Comparison of ENCODE assay signal across 9 mouse cellular contexts in the genomic region with DNA sequence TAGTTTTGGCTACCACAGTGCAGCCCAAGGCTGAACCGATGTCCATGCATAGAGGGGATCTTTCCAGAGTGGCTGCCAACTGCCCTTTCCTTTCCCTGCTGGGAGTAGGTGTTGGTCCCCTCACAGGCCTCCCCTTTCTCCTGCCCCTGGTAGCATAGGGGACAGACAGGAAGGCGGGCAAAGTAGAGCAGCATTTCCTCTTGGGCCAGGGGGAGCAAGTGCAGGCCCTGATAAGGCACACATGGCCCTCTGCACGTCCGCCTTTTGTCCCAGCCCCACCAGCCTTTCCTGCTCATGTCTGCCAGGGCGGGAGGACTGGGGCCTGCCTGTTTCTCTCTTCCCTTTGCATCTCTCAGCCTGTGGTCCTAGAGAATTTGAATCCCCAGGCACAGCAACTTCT. TPM values are rescaled to one million over a fixed set of nuclear protein-coding genes. Genes with fewer than 3 reads are reported as not detected.
A peak's percentile ranks its signal among the peaks of the same experiment; 100 is the strongest.
DNase-seq lines count a peak whose midpoint lies in the region; ATAC-seq and TF ChIP-seq lines count a peak whose summit lies in the region.
"Had no signal": no experiment of that assay in that cellular context is flagged by ENCODE, and none has a peak within 500 bp of the region (broad histone marks: within the 10 kb centered on the region; RNA-seq: fewer than 3 reads in every experiment).

No protein-coding gene starts in this region.

- no peak for DNase-seq in midbrain, embryonic 11.5 days (ENCODE audit: low spot score, missing footprints)
- DNase-seq in limb, embryonic 14.5 days (ENCODE audit: low spot score) = no peak
- no peak for DNase-seq in frontal cortex, postnatal 36 days (ENCODE audit: low spot score in 2 of 2)
- no peak for DNase-seq in ovary, postnatal 14 days (ENCODE audit: low spot score)
- DNase-seq in spleen, adult 18-20 months = no peak

- peaks cover 9% of the 10 kb centered on the region; the same call in 1 of the 2 replicates for H3K4me1 ChIP-seq in midbrain, embryonic 13.5 days (replicated peaks)
- 0 out of 2 replicates have a peak, but pooled peaks cover 6% of the 10 kb centered on the region for H3K4me1 ChIP-seq in midbrain, embryonic 11.5 days (ENCODE audit: control insufficient read depth, insufficient read depth, low read length)
- peaks cover 42% of the 10 kb centered on the region for H3K4me1 ChIP-seq in heart, embryonic 16.5 days (ENCODE audit: control insufficient read depth, insufficient read depth, low read length)
- H3K4me1 ChIP-seq in limb, embryonic 14.5 days (ENCODE audit: control insufficient read depth, insufficient read depth, low read length) = peaks cover 6% of the 10 kb centered on the region; the same call in 1 of the 2 replicates
- peaks cover 2% of the 10 kb centered on the region; the same call in 1 of the 2 replicates for H3K4me1 ChIP-seq in stomach, embryonic 15.5 days

- no peak overlapping the region for H3K9ac ChIP-seq in midbrain, embryonic 13.5 days (replicated peaks)
- H3K9ac ChIP-seq in midbrain, embryonic 11.5 days (ENCODE audit: low read length) = no peak overlapping the region
- H3K9ac ChIP-seq in heart, embryonic 16.5 days (ENCODE audit: low read length) = peak overlapping the region; percentile 7
- H3K9ac ChIP-seq in limb, embryonic 14.5 days (ENCODE audit: low read depth, low read length, severe bottlenecking) = no peak overlapping the region
- H3K9ac ChIP-seq in stomach, embryonic 15.5 days = no peak overlapping the region; the same call in 1 of the 2 replicates

- H3K36me3 ChIP-seq in midbrain, embryonic 13.5 days = no peaks in the 10 kb centered on the region
- no peaks in the 10 kb centered on the region for H3K36me3 ChIP-seq in midbrain, embryonic 11.5 days (ENCODE audit: control insufficient read depth, insufficient read depth, low read length)
- no peaks in the 10 kb centered on the region for H3K36me3 ChIP-seq in heart, embryonic 16.5 days (ENCODE audit: control insufficient read depth, insufficient read depth)
- no peaks in the 10 kb centered on the region for H3K36me3 ChIP-seq in limb, embryonic 14.5 days (ENCODE audit: control insufficient read depth, insufficient read depth, low read length)
- H3K36me3 ChIP-seq in stomach, embryonic 15.5 days = no peaks in the 10 kb centered on the region

- no peaks in the 10 kb centered on the region for H3K9me3 ChIP-seq in midbrain, embryonic 13.5 days
- H3K9me3 ChIP-seq in midbrain, embryonic 11.5 days (ENCODE audit: control insufficient read depth, low read length) = no peaks in the 10 kb centered on the region
- no peaks in the 10 kb centered on the region for H3K9me3 ChIP-seq in heart, embryonic 16.5 days (replicated peaks; ENCODE audit: control insufficient read depth, low read length)
- no peaks in the 10 kb centered on the region for H3K9me3 ChIP-seq in limb, embryonic 14.5 days (ENCODE audit: control insufficient read depth, low read length)
- no peaks in the 10 kb centered on the region for H3K9me3 ChIP-seq in stomach, embryonic 15.5 days

- 81% methylated on average over 5 of the region's 5 CpGs for WGBS in midbrain, embryonic 13.5 days
- 63% methylated on average over 5 of the region's 5 CpGs for WGBS in midbrain, embryonic 11.5 days
- 28% methylated on average over 5 of the region's 5 CpGs for WGBS in heart, embryonic 16.5 days
- WGBS in limb, embryonic 14.5 days = 66% methylated on average over 5 of the region's 5 CpGs
- 35% methylated on average over 5 of the region's 5 CpGs for WGBS in stomach, embryonic 15.5 days

- H3K4me2 ChIP-seq in midbrain, embryonic 13.5 days (replicated peaks) = no peak overlapping the region
- no peak overlapping the region for H3K4me2 ChIP-seq in midbrain, embryonic 11.5 days
- peak overlapping the region; percentile 24; the same call in 1 of the 2 replicates for H3K4me2 ChIP-seq in heart, embryonic 16.5 days (ENCODE audit: low read depth, low read length)
- H3K4me2 ChIP-seq in limb, embryonic 14.5 days (replicated peaks; ENCODE audit: low read depth, low read length, severe bottlenecking) = no peak overlapping the region
- no peak overlapping the region for H3K4me2 ChIP-seq in stomach, embryonic 15.5 days

- no peak for ATAC-seq in midbrain, embryonic 13.5 days
- ATAC-seq in midbrain, embryonic 11.5 days (ENCODE audit: low FRiP score) = no peak
- peak; percentile 72 for ATAC-seq in heart, embryonic 16.5 days (replicated peaks; ENCODE audit: extremely low read depth, insufficient read depth, low FRiP score)
- ATAC-seq in limb, embryonic 14.5 days (ENCODE audit: low FRiP score, low read depth) = no peak
- ATAC-seq in stomach, embryonic 15.5 days (ENCODE audit: insufficient read depth, low FRiP score, low read depth) = peak; percentile 32; the same call in 1 of the 2 replicates

- H3K27me3 ChIP-seq in midbrain, embryonic 13.5 days = no peaks in the 10 kb centered on the region
- no peaks in the 10 kb centered on the region for H3K27me3 ChIP-seq in midbrain, embryonic 11.5 days (ENCODE audit: control insufficient read depth, insufficient read depth, low read length)
- no peaks in the 10 kb centered on the region for H3K27me3 ChIP-seq in heart, embryonic 16.5 days (ENCODE audit: control insufficient read depth, insufficient read depth, low read length)
- H3K27me3 ChIP-seq in limb, embryonic 14.5 days (ENCODE audit: control insufficient read depth, insufficient read depth, low read length) = no peaks in the 10 kb centered on the region
- H3K27me3 ChIP-seq in stomach, embryonic 15.5 days (replicated peaks) = no peaks in the 10 kb centered on the region

- no peak overlapping the region for H3K4me3 ChIP-seq in midbrain, embryonic 13.5 days (replicated peaks)
- no peak overlapping the region for H3K4me3 ChIP-seq in midbrain, embryonic 11.5 days (ENCODE audit: low read depth, low read length)
- H3K4me3 ChIP-seq in heart, embryonic 16.5 days (ENCODE audit: low read length) = no peak overlapping the region
- no peak overlapping the region for H3K4me3 ChIP-seq in limb, embryonic 14.5 days (replicated peaks; ENCODE audit: low read length)
- H3K4me3 ChIP-seq in stomach, embryonic 15.5 days (replicated peaks) = no peak overlapping the region

- 0 out of 2 replicates have a peak overlapping the region, but pooled peaks have one; percentile 14 for H3K27ac ChIP-seq in midbrain, embryonic 13.5 days
- H3K27ac ChIP-seq in midbrain, embryonic 11.5 days (ENCODE audit: low read depth, low read length) = no peak overlapping the region
- peak overlapping the region; percentile 77 for H3K27ac ChIP-seq in heart, embryonic 16.5 days (ENCODE audit: low read length)
- peak overlapping the region; percentile 33; the same call in 1 of the 2 replicates for H3K27ac ChIP-seq in limb, embryonic 14.5 days (replicated peaks; ENCODE audit: low read depth, low read length)
- H3K27ac ChIP-seq in stomach, embryonic 15.5 days = peak overlapping the region; percentile 64

- TF ChIP-seq POLR2A in limb, embryonic 14.5 days (IDR thresholded peaks at IDR 0.05; ENCODE audit: borderline replicate concordance, extremely low read depth, insufficient read depth, insufficient read length) = no peak

RNA-seq across cellular contexts. Expression of a gene that starts 8.0 kb away (rescaled TPM):
- polyA plus RNA-seq in midbrain, embryonic 13.5 days (2015; fragmentation: Nextera tagmentation; extraction: Ambion mirVana) = 44.9 and 55.9 TPM in 2 replicates
- polyA plus RNA-seq in midbrain, embryonic 11.5 days (2014; fragmentation: Nextera tagmentation; extraction: Ambion mirVana) = 52.6 and 58.3 TPM in 2 replicates
- 188 and 216 TPM in 2 replicates for polyA plus RNA-seq in heart, embryonic 16.5 days (2015; fragmentation: Nextera tagmentation; extraction: Ambion mirVana)
- polyA plus RNA-seq in limb, embryonic 14.5 days (2012; rRNA removed) = 262 and 311 TPM in 2 replicates
- 104 and 108 TPM in 2 replicates for polyA plus RNA-seq in limb, embryonic 14.5 days (2014; fragmentation: Nextera tagmentation; extraction: Ambion mirVana)
- polyA plus RNA-seq in stomach, embryonic 15.5 days (2015; fragmentation: Nextera tagmentation; extraction: Ambion mirVana) = 121 and 128 TPM in 2 replicates

RNA-seq across cellular contexts. Expression of a gene that starts 14.6 kb away (rescaled TPM):
- polyA plus RNA-seq in midbrain, embryonic 13.5 days (2015; fragmentation: Nextera tagmentation; extraction: Ambion mirVana) = not detected in 2 replicates
- not detected in 2 replicates for polyA plus RNA-seq in midbrain, embryonic 11.5 days (2014; fragmentation: Nextera tagmentation; extraction: Ambion mirVana)
- not detected in 2 replicates for polyA plus RNA-seq in heart, embryonic 16.5 days (2015; fragmentation: Nextera tagmentation; extraction: Ambion mirVana)
- not detected in 2 replicates for polyA plus RNA-seq in limb, embryonic 14.5 days (2012; rRNA removed)
- not detected in 2 replicates for polyA plus RNA-seq in limb, embryonic 14.5 days (2014; fragmentation: Nextera tagmentation; extraction: Ambion mirVana)
- not detected in 2 replicates for polyA plus RNA-seq in stomach, embryonic 15.5 days (2015; fragmentation: Nextera tagmentation; extraction: Ambion mirVana)
- polyA plus RNA-seq: limb, embryonic 11.5 days had no signal

RNA-seq across cellular contexts. Expression of a gene that starts 32.4 kb away (rescaled TPM):
- polyA plus RNA-seq in midbrain, embryonic 13.5 days (2015; fragmentation: Nextera tagmentation; extraction: Ambion mirVana) = 4.0 and 5.3 TPM in 2 replicates
- polyA plus RNA-seq in midbrain, embryonic 11.5 days (2014; fragmentation: Nextera tagmentation; extraction: Ambion mirVana) = 8.2 TPM in 2 replicates
- polyA plus RNA-seq in heart, embryonic 16.5 days (2015; fragmentation: Nextera tagmentation; extraction: Ambion mirVana) = 25.9 and 28.5 TPM in 2 replicates
- 27.8 and 35.1 TPM in 2 replicates for polyA plus RNA-seq in limb, embryonic 14.5 days (2012; rRNA removed)
- 24.1 and 28.9 TPM in 2 replicates for polyA plus RNA-seq in limb, embryonic 14.5 days (2014; fragmentation: Nextera tagmentation; extraction: Ambion mirVana)
- 60.1 and 63.4 TPM in 2 replicates for polyA plus RNA-seq in stomach, embryonic 15.5 days (2015; fragmentation: Nextera tagmentation; extraction: Ambion mirVana)

RNA-seq across cellular contexts. Expression of a gene that starts 55.4 kb away (rescaled TPM):
- polyA plus RNA-seq in midbrain, embryonic 13.5 days (2015; fragmentation: Nextera tagmentation; extraction: Ambion mirVana) = 21.4 and 27.9 TPM in 2 replicates
- 40.8 and 47.5 TPM in 2 replicates for polyA plus RNA-seq in midbrain, embryonic 11.5 days (2014; fragmentation: Nextera tagmentation; extraction: Ambion mirVana)
- polyA plus RNA-seq in heart, embryonic 16.5 days (2015; fragmentation: Nextera tagmentation; extraction: Ambion mirVana) = 17.9 and 21.8 TPM in 2 replicates
- polyA plus RNA-seq in limb, embryonic 14.5 days (2012; rRNA removed) = 28.1 and 40.2 TPM in 2 replicates
- 44.5 and 47.0 TPM in 2 replicates for polyA plus RNA-seq in limb, embryonic 14.5 days (2014; fragmentation: Nextera tagmentation; extraction: Ambion mirVana)
- 16.1 and 17.9 TPM in 2 replicates for polyA plus RNA-seq in stomach, embryonic 15.5 days (2015; fragmentation: Nextera tagmentation; extraction: Ambion mirVana)

RNA-seq across cellular contexts. Expression of a gene that starts 56.4 kb away (rescaled TPM):
- polyA plus RNA-seq in midbrain, embryonic 13.5 days (2015; fragmentation: Nextera tagmentation; extraction: Ambion mirVana) = 112 and 118 TPM in 2 replicates
- 42.9 and 47.4 TPM in 2 replicates for polyA plus RNA-seq in midbrain, embryonic 11.5 days (2014; fragmentation: Nextera tagmentation; extraction: Ambion mirVana)
- 12.5 and 15.8 TPM in 2 replicates for polyA plus RNA-seq in heart, embryonic 16.5 days (2015; fragmentation: Nextera tagmentation; extraction: Ambion mirVana)
- polyA plus RNA-seq in limb, embryonic 14.5 days (2012; rRNA removed) = 42.2 and 62.8 TPM in 2 replicates
- 47.5 and 54.2 TPM in 2 replicates for polyA plus RNA-seq in limb, embryonic 14.5 days (2014; fragmentation: Nextera tagmentation; extraction: Ambion mirVana)
- polyA plus RNA-seq in stomach, embryonic 15.5 days (2015; fragmentation: Nextera tagmentation; extraction: Ambion mirVana) = 28.9 and 33.7 TPM in 2 replicates

Comparison
In these comparisons a context has a peak if more than half of its experiments do, and no peak if none do; other contexts are left out.
1. ATAC-seq: peak in heart, embryonic 16.5 days (single experiment) and stomach, embryonic 15.5 days (single experiment); none in midbrain, embryonic 13.5 days (single experiment), midbrain, embryonic 11.5 days (single experiment) and limb, embryonic 14.5 days (single experiment).